Mouse (Mus musculus): ENCODE results near the gene Gpr61.

The Gpr61 gene

DNA sequence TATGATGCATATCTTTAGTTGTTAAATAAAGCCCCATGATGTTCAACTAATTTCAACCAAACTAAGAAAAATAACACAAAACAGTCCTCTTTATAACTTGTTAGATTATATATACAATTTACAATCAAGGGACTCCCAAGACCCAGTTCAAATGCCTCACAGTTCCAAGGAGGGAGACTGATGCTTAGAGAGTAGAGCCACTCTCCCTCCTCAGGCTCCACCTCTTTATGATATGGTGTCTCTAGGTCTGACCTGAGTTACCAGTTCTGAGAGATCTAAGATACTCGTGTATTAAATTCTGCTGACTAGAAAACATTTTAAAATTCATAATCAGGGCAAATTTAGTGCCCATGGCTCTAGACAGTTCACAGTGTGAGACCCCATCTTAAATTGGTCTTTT is 15.6 kb downstream of the Gpr61 start:
- in situ Hi-C loops (cut with MboI; ENCODE audit: unreplicated experiment in 2 of 2): loop anchor here in 1 of 2 experiments (25.0 kb wide), 1 partner anchor 452 kb away; the partner anchor contains the start of gene Ahcyl1

DNA sequence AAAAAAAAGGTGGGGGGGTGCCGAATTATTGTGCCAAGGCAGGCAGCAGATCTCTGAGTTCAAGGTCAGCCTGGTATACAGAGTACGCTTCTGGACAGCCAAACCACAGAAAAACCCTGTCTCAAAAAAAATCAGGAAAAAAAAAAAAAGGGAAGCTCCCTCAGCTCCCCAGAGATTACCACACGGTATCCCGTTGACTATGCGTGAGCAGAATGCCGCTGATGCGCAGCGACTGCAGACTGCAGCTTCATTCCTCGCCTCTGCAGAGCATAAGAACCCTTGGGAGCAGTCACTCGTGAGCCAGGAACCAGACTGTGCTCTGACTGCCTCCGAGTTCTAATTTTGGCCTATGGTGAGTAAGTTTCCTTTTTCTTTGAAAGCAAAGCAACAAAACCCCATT is 20.0 kb downstream of the Gpr61 start:
- in situ Hi-C loops (cut with MboI; ENCODE audit: unreplicated experiment in 2 of 2): loop anchor here in 1 of 2 experiments (25.0 kb wide), 1 partner anchor 447 kb away; the partner anchor contains the start of gene Ahcyl1

DNA sequence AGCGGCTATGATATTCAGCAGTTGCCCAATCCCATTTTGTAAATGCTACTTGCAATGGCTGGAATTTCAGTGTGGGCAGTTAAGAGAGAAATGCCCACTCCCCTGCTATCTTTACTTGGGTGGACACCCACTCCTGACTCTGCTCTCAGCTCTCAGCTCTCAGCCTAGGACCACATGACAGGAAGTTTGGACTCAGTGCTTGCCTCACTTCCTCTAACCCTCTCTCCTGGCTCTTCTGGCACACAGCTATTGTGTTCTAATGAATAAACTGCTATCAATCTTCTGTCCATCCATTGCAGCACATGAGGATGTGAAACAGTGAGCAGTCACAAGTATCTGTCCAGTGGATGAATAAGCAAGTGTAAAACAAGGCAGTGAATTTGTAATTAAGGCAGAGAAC is 22.2 kb downstream of the Gpr61 start:
- in situ Hi-C loops (cut with MboI; ENCODE audit: unreplicated experiment in 2 of 2): loop anchor here in 1 of 2 experiments (25.0 kb wide), 1 partner anchor 445 kb away; the partner anchor contains the start of gene Ahcyl1

DNA sequence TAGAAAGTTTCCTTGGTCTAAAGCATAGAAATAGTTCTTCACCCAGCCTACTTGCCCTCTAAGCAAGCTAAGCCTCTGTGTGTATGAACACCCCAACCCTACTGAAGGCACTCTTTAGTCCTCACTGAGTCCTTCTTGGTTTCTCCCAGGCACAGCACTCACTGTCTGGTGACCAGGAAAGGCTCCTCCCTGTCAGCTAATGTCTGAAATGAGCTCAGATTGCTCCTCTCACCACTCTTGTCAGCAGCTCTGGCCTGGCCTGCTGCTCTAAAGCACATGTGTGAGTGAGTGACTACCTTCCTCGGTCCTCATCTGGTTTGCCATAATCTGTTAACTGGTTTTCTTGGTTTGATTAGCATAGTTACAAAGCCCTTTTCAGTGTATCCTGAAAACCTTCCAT is 22.9 kb downstream of the Gpr61 start:
- in situ Hi-C loops (cut with MboI; ENCODE audit: unreplicated experiment in 2 of 2): loop anchor here in 1 of 2 experiments (25.0 kb wide), 1 partner anchor 445 kb away; the partner anchor contains the start of gene Ahcyl1

DNA sequence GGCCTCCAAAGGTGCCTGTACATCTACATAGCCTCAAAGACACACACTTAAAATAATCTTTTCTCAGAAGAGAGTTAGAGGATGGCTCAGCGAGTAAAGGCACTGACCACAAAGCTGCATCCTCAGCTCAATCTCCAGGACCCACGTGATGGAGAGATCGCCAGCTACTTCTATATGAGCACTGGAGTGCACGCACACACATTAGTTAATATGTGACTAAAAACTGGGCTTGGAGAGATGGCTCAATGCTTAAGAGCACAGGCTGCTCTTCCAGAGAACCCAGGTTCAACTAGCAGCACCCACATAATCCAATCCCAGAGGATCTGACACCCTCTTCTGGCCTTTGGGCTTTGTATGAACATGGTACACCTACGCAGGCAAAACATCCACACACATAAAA is 23.5 kb downstream of the Gpr61 start:
- in situ Hi-C loops (cut with MboI; ENCODE audit: unreplicated experiment in 2 of 2): loop anchor here in 1 of 2 experiments (25.0 kb wide), 1 partner anchor 444 kb away; the partner anchor contains the start of gene Ahcyl1

DNA sequence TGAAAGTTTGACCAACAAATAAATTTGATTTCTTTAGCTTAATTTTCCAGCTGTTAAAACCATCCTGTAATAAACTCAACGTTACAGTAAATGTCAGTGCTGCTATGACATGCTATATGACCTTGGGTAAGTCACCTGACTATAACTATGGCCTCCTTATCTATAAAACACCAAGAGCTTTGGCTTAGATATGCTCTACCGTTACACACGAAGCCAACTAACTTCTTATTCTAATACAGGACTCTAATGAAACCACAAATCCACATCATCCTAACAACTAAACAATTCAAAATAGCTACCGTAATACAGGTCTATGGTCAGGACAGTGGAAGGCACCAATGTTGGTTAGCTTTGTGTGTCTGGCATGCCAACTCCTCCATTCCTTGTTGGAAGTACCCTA is 24.9 kb downstream of the Gpr61 start:
- in situ Hi-C loops (cut with MboI; ENCODE audit: unreplicated experiment in 2 of 2): loop anchor here in 1 of 2 experiments (25.0 kb wide), 1 partner anchor 443 kb away; the partner anchor contains the start of gene Ahcyl1

DNA sequence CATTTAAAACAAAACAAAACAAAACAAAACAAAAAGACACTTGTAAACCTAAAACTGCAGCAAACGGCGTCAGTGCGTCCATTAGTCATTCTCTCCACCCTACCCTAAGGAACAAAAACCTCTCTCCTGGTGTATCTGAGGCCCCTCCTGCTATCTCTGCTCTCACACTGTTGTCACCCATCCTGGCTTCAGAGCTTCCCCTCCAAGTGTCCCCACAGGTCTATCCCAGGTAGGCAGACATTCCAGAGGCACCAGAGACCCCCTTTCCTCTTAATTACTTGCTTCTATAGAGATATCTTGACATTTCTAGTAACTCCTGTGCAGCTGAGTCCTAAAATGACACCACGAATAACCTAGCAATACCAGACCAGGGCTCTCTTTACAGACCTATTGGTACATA is 25.3 kb downstream of the Gpr61 start:
- in situ Hi-C loops (cut with MboI; ENCODE audit: unreplicated experiment in 2 of 2): loop anchor here in 1 of 2 experiments (25.0 kb wide), 1 partner anchor 442 kb away; the partner anchor contains the start of gene Ahcyl1

DNA sequence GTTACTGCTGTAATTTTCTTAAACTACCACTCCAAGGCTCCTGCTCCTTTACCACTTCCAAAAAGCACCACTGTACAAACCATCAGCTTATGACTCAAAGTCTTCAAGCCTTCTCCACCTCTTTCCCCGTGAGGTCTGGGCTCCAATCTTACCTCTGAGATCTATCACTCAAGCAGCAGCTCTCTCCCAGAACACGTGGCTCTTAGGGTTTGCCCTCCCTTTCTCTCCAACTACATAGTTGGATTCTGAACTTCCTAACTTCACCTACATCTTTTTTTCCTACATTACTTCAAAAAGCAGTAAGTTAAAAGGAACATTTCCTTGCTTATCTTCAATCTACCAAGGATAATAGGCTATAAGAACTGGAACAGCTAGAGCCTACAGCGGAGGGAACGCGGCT is 26.2 kb downstream of the Gpr61 start:
- in situ Hi-C loops (cut with MboI; ENCODE audit: unreplicated experiment in 2 of 2): loop anchor here in 1 of 2 experiments (25.0 kb wide), 1 partner anchor 441 kb away; the partner anchor contains the start of gene Ahcyl1

DNA sequence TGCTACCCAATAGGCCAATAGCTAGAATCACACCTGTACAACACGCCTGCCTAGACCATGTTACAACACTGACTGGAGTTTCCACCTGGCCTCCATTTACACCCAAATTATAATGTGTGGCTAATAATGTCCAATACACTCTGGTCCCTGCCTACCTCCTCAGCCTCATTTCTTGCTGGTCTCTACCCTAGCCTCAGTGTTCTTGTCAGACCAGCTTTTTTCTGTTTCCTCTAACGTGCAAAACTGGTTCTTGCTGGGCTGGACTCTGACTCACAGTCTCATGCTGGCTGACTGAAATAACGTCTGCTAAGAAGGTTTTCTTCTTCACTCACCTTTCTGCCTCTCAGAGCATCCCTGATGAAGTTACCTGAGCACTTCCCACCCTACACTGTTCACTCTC is 28.4 kb downstream of the Gpr61 start:
- in situ Hi-C loops (cut with MboI; ENCODE audit: unreplicated experiment in 2 of 2): loop anchor here in 1 of 2 experiments (25.0 kb wide), 1 partner anchor 439 kb away; the partner anchor contains the start of gene Ahcyl1

DNA sequence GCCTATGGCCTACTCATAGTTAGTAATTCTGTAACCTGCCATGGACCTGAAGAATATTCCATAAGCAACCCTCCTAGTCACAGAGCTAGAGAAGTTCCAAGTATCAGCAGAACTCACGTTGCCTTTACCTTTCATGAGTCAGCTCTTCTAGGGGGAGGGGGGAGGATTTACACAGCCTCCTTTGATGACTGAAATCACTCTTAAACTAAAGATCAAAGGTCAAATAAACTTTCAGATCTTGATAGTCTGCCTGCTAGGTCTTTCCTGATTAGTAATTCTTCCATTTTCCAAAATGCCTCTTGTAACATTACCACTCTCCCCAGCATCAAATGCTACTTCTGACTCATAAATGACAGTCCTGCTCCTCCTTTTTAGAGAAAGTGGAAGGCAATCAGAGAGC is 30.6 kb downstream of the Gpr61 start:
- in situ Hi-C loops (cut with MboI; ENCODE audit: unreplicated experiment in 2 of 2): no loop called here

DNA sequence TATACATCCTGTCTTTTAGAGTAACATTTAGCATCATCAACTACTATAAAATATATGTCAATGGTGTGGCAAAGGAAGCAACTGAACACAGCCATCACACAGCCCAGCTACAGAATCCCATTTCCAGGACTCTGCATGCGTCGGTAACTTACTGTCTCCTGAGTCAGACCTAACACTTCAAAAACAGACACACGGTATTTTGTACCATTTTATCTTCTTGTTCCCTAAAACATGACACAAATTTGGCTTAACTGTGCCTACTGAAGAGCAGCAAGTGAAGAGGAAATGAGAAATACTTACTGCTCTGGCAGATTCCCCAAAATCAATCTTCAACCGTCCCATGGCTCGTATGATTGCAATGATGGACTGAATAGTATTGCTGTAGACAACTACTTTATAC is 31.4 kb downstream of the Gpr61 start:
- in situ Hi-C loops (cut with MboI; ENCODE audit: unreplicated experiment in 2 of 2): no loop called here

DNA sequence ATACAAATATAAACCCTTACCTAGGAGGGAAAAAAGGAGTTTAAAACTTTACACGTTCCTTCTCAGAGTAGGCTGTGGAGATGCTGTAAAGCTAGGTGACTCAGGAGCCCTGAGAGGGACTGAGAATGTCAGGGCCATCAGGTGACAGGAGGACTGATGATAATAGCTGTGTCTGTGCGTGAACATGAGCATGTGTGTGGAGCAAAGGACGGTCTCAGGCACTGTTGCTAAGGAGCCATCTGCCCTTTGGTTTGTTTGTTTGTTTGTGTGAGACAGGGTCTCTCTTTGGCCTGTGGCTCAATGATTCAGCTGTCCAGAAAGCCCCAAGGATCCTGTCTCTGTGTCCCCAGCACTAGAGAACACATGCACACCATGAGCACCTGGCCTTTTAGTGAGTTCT is 33.6 kb downstream of the Gpr61 start:
- in situ Hi-C loops (cut with MboI; ENCODE audit: unreplicated experiment in 2 of 2): no loop called here

DNA sequence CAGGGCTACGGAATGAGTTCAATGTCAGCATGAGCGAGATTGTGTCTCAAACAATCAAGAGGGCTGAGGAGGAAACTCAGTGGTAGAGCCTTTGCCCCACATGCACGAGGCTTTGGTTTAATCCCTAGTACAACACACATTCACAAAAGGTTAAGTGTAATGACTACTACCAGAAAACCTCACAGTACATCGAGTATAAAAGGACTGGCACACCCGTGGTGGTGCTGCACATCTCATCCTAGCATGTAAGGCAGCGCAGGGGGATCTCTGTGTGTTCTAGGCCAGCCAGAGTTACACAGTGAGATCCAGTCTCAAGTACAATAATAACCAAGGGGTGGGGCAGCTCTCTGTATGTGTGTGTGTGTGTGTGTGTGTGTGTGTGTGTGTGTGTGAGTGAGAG is 37.2 kb downstream of the Gpr61 start:
- in situ Hi-C loops (cut with MboI; ENCODE audit: unreplicated experiment in 2 of 2): no loop called here

DNA sequence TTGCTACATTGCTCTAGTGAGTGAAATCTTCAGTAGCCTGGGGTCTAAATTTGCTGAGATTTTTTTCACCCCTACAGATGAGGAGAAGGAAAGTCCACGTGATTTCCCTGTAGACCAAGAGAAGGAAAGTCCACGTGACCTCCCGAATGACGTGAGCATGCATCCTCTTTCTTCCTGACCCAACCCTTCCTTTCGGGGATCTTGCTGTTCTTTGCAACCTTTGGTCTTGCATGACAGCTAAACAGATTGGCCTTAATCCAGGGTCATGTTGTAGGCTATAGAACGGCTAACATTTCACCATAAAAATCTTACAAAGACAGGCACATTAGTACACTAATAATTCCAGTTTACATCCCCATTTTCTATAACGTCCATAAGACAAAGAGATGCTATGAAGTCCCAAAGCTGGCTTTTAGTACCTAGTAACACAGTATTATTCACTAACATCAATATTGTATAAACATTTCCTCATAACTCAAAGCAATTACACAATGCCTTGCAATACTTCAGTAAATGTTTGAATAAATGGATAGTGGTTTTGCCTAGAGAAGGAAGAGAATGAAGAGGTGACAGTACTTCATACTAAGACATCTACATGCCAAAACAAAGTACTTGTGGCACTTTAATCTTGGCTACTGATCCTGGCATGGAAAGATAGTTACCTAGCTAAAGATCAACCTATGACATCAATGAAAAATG is 40.9 kb downstream of the Gpr61 start:
- in situ Hi-C loops (cut with MboI; ENCODE audit: unreplicated experiment in 2 of 2): no loop called here

DNA sequence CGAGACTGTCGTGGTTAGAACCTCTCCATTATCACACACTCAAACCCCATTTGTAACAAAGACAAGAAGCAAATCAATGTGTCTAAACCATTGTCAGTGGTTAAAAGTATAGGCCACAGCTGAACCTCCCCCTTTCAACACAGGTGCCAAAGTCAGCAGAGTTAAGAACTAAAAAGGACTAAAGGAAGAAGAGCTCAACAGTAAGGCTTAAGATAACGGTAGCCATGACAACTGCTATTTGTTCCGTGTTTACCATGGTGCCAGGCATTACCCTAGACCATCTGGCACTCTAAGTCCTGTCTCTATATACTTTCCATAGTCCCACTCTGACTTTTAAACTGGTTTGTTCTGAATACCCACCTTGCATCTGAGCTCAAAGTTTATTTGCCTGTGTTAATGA is 42.0 kb downstream of the Gpr61 start:
- in situ Hi-C loops (cut with MboI; ENCODE audit: unreplicated experiment in 2 of 2): no loop called here

DNA sequence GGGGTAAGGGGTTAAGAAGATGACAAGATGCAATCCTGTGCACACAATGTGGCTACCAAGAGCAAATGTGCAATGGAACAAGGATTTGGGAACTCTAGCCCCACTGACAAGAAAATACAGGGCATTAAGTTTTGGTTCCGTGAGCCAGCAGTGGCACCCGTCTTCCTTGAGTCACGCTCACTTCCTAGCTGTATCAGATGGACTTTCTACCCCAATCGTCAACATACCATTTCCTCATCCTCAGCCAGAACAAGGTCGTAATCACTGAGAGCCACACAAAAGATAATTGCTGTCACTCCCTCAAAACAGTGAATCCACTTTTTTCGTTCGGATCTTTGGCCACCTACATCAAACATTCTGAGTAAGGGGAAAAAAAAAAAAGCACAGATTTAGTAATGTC is 42.4 kb downstream of the Gpr61 start:
- in situ Hi-C loops (cut with MboI; ENCODE audit: unreplicated experiment in 2 of 2): no loop called here

DNA sequence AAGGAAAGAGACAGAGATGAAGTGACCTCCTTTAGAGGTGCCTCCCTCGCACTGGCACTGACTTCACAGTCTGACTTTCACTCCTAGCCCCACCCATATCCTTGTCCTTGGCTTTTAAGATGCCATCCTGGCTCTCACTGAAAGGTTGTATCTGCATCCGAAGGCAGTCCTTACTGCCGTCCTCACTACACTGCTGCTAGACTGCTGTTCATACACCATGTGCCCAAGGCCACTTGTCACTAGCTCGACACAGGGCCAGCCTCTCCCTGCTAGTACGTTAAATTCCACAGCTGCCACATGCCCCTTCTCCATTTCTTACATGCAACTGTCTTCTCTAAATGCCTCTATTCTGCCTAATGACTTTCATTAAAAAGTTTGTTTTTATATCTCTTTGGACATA is 43.4 kb downstream of the Gpr61 start:
- in situ Hi-C loops (cut with MboI; ENCODE audit: unreplicated experiment in 2 of 2): no loop called here

DNA sequence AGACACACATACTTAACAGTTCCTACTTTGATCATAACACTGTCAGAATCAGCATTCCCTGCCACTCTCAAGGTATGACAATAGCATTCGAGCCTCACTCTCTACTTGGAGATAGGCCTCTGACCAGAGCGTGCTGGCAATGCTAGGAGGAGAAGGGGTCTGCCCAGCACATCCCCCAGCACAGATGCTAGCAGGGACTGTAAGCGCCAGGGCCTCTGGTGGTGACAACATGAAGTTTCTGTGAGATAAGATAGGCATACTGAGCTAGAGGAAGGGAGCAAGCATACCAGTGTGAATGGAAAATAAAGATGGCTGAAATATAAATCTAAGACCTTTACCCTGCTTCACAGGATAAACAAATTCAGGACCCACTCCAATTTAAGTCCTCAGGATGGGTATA is 49.4 kb downstream of the Gpr61 start:
- in situ Hi-C loops (cut with MboI; ENCODE audit: unreplicated experiment in 2 of 2): no loop called here

DNA sequence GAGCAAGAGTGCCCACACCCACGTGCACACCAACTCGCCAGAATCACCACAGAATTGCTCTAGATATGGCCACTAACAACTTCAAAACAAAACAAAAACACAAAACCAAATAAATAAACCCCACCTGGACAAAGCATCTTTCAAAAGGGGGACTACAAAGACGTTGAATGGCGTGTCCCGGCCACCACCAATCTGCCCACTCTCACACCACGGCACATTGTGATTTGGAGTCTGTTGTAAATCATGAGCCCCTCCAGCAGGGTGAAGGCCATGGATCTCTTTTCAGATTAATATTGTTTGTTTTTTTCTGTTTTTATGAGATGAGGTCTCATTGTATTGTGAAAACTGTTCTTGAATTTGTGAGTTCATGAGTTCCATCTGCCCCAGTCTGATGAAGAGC is 52.6 kb downstream of the Gpr61 start:
- in situ Hi-C loops (cut with MboI; ENCODE audit: unreplicated experiment in 2 of 2): no loop called here

DNA sequence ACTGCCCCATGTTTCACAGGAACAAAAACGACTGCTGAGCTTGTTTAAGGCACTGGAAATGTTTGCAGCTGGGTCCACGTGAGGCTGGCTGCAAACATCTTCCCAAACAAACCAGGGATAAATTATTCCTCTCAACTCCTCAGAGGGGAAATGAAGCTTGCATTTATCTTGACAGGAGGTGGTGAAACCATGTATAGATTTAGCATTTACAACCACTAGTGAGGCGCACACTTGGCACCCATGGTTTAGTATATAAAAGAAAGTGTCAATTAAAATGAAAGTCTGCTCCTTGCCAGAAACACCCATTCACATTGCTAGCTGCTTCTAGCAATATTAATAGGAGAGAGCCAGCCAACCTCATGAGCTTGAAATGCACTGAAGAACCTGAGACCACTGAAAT is 53.1 kb downstream of the Gpr61 start:
- in situ Hi-C loops (cut with MboI; ENCODE audit: unreplicated experiment in 2 of 2): no loop called here
